Mouse (Mus musculus): ENCODE data around the gene Aqr. TPM values are rescaled to one million over a fixed set of nuclear protein-coding genes. Genes with fewer than 3 reads are reported as not detected.

The Aqr gene
- polyA plus RNA-seq, 1 experiment: 45.9 TPM

- no peak for DNase-seq (ENCODE audit: low read depth)
- TF ChIP-seq POLR2A (IDR thresholded peaks at IDR 0.05; ENCODE audit: borderline replicate concordance, extremely low read depth, insufficient read depth, insufficient read length, poor library complexity, severe bottlenecking): no peak
- TF ChIP-seq CTCF (IDR thresholded peaks at IDR 0.05; ENCODE audit: borderline replicate concordance, extremely low read depth, insufficient read depth, insufficient read length): no peak
Observed at GRCm38 (mm10) chr2:114173248-114173647, 13.6 kb downstream of the Aqr start.

GRCm38 (mm10) chr2:114167837-114168236 is 19.0 kb downstream of the Aqr start:
- TF ChIP-seq POLR2A (IDR thresholded peaks at IDR 0.05; ENCODE audit: borderline replicate concordance, extremely low read depth, insufficient read depth, insufficient read length, poor library complexity, severe bottlenecking) (no peak), CTCF (IDR thresholded peaks at IDR 0.05; ENCODE audit: borderline replicate concordance, extremely low read depth, insufficient read depth, insufficient read length) (no peak)

DNA sequence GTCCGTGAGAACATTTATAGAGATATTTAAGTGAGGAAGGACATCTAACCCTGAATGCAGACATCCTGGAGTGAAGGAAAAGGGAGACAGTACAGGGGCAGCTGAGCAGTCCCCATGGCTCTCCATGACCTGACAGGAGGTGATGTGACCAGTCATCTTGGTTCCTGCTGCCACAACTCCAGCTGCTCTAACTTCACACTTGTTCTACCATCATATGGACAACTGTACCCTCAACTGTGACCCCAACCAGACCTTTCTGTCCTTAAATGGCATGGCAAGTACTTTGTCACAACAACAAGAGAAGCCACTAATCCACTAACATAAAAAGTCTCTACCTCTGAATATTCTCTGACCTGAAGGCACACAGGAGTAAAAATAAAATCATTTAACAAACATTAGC is 24.8 kb downstream of the Aqr start:
- no peak for DNase-seq (ENCODE audit: low read depth)
- TF ChIP-seq CTCF (IDR thresholded peaks at IDR 0.05; ENCODE audit: borderline replicate concordance, extremely low read depth, insufficient read depth, insufficient read length) (no peak), POLR2A (IDR thresholded peaks at IDR 0.05; ENCODE audit: borderline replicate concordance, extremely low read depth, insufficient read depth, insufficient read length, poor library complexity, severe bottlenecking) (no peak)

More at GRCm38 (mm10) chr2:114167837-114168236, 19.0 kb downstream of the Aqr start:
- no peak for DNase-seq (ENCODE audit: low read depth)

GRCm38 (mm10) chr2:114157345-114157744 is 29.5 kb downstream of the Aqr start:
- no peak for TF ChIP-seq CTCF (IDR thresholded peaks at IDR 0.05; ENCODE audit: borderline replicate concordance, extremely low read depth, insufficient read depth, insufficient read length)
- TF ChIP-seq POLR2A (IDR thresholded peaks at IDR 0.05; ENCODE audit: borderline replicate concordance, extremely low read depth, insufficient read depth, insufficient read length, poor library complexity, severe bottlenecking): no peak
- no peak for DNase-seq (ENCODE audit: low read depth)

- no peak for DNase-seq (ENCODE audit: low read depth)
- TF ChIP-seq CTCF (IDR thresholded peaks at IDR 0.05; ENCODE audit: borderline replicate concordance, extremely low read depth, insufficient read depth, insufficient read length) (no peak), POLR2A (IDR thresholded peaks at IDR 0.05; ENCODE audit: borderline replicate concordance, extremely low read depth, insufficient read depth, insufficient read length, poor library complexity, severe bottlenecking) (no peak)
Observed at GRCm38 (mm10) chr2:114156639-114157038, 30.2 kb downstream of the Aqr start.

DNA sequence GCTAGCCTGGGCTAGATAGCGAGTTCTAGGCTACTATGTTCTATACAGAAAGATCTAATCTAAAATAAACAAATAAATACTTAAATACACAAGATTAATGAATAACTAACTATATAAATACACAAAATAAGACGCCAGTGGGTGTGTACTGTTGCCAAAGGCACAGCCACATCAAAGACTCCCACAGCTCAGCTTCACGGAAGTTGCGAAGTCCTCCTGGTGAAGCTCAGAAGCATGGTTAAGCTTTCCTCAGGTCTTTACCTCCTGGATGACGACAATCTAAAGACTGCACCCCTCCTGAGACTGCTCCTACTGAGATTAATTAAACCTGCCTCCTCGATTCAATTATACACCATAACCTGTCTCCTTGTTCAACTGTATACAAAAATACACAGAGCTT is 33.6 kb downstream of the Aqr start:
- DNase-seq (ENCODE audit: low read depth): no peak
- TF ChIP-seq CTCF (IDR thresholded peaks at IDR 0.05; ENCODE audit: borderline replicate concordance, extremely low read depth, insufficient read depth, insufficient read length): no peak
- TF ChIP-seq POLR2A (IDR thresholded peaks at IDR 0.05; ENCODE audit: borderline replicate concordance, extremely low read depth, insufficient read depth, insufficient read length, poor library complexity, severe bottlenecking): no peak

DNA sequence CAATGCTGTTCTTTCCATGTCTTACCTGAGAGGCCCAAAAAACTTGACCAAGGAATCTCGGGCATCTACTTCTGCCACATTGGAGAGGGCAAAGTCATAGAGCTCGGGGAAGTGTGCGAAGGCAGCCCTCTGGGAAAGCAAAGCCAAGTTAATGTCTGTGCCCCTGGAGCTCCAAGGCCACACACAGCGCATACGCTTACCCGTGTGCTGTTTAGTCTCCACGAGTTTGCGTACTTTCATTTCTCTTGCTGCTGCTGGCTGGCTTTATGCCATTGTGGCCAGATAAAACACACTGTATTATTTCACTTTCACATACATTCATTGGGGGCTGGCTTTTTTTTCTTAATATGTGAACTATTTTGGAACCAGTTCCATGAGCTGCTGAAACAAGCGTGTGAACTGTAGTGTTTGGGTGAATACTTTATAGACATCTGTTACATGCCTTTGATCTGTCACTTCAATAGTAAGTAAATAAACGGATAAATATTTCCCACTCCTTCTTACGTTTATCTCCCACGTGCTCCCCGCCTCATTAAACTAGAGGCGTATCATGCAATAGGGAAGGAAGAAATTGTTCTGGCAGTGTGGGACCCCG is 39.9 kb downstream of the Aqr start:
- no peak for TF ChIP-seq POLR2A (IDR thresholded peaks at IDR 0.05; ENCODE audit: borderline replicate concordance, extremely low read depth, insufficient read depth, insufficient read length, poor library complexity, severe bottlenecking)
- TF ChIP-seq CTCF (IDR thresholded peaks at IDR 0.05; ENCODE audit: borderline replicate concordance, extremely low read depth, insufficient read depth, insufficient read length): no peak
- no peak for DNase-seq (ENCODE audit: low read depth)

DNA sequence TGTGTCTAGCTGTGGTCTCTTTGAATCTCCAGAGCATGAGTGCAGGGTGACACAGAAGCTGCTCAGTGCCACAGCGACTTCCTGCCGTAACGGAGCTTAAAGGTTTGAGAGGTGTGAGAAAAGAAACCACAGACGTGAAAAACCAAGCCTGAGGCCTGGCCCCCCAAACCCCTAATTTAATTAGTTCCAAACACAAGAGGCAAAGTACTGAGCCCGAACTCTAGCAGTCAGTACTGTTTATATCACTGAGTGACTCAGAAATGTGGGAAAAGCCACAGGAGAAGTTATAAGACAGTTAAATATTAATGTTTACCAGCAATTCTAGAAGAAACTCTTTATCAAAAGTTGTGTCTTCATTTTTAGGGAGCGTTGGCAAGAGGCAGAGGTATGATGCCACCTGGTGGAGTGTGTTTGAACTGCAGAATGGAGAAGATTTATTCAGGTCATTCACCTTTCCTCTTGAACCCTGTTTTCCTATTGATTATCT is 41.5 kb downstream of the Aqr start:
- TF ChIP-seq CTCF (IDR thresholded peaks at IDR 0.05; ENCODE audit: borderline replicate concordance, extremely low read depth, insufficient read depth, insufficient read length) (peak; percentile 74; the same call in 1 of the 2 replicates), POLR2A (IDR thresholded peaks at IDR 0.05; ENCODE audit: borderline replicate concordance, extremely low read depth, insufficient read depth, insufficient read length, poor library complexity, severe bottlenecking) (no peak)
- DNase-seq (ENCODE audit: low read depth): peak; percentile 55

DNA sequence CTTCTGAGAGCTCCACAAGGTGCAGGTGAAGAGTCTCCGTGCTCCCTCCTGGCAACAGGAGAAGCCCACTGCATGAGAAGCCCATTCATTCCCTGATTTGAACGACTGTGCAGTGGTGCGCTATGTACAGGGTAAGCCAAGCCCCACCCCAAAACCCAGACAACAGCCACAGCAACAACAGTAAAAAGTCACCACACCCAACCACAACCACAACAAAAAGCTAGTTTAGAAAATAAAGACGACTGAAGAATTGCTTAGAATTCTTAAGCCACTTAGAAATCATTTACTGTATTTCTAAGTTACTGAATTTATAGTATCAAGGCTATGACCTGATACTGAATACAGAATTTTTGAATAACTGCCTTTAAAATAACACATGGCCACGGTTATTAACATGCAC is 41.9 kb downstream of the Aqr start:
- DNase-seq (ENCODE audit: low read depth): no peak
- TF ChIP-seq CTCF (IDR thresholded peaks at IDR 0.05; ENCODE audit: borderline replicate concordance, extremely low read depth, insufficient read depth, insufficient read length): no peak
- no peak for TF ChIP-seq POLR2A (IDR thresholded peaks at IDR 0.05; ENCODE audit: borderline replicate concordance, extremely low read depth, insufficient read depth, insufficient read length, poor library complexity, severe bottlenecking)

DNA sequence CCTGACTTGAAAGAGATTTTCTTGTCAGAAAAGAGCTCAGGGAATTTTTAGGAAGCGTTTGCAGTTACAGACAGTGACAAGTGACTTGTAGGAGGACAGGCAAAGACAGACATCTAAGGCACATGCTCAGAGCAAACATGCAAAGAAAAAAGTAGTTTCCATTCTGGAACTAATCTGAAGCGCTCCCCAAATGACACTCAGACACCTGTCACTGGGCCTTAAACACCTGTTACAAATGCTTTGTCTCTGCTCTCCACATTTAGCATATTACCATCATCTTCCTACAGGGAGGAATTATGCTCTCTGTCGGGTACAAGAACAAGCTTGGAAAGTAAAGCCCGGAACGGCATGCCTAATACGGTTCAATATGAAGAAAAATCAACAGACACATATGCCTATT is 43.0 kb downstream of the Aqr start:
- TF ChIP-seq POLR2A (IDR thresholded peaks at IDR 0.05; ENCODE audit: borderline replicate concordance, extremely low read depth, insufficient read depth, insufficient read length, poor library complexity, severe bottlenecking): no peak
- TF ChIP-seq CTCF (IDR thresholded peaks at IDR 0.05; ENCODE audit: borderline replicate concordance, extremely low read depth, insufficient read depth, insufficient read length): no peak
- DNase-seq (ENCODE audit: low read depth): no peak

DNA sequence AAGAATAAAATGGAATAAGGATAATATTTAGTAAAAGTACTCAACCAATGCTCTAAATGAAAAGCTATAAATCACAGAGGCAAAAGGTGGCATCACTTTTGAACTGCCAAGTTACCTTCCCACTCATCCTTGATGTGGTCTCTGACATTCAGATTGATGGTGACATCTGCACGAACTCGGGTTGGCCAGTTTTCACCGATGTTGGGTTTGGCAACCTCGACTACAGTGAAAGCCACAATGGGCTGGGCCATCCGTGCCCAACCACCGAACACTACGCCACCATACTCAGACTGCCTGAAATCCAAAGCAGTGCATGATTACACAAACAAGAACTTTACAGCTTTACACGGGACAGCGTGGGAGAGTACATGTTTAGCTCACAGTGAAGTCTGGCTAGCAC is 50.1 kb downstream of the Aqr start:
- no peak for DNase-seq (ENCODE audit: low read depth)
- TF ChIP-seq CTCF (IDR thresholded peaks at IDR 0.05; ENCODE audit: borderline replicate concordance, extremely low read depth, insufficient read depth, insufficient read length) (no peak), POLR2A (IDR thresholded peaks at IDR 0.05; ENCODE audit: borderline replicate concordance, extremely low read depth, insufficient read depth, insufficient read length, poor library complexity, severe bottlenecking) (no peak)

- no peak for DNase-seq (ENCODE audit: low read depth)
- TF ChIP-seq CTCF (IDR thresholded peaks at IDR 0.05; ENCODE audit: borderline replicate concordance, extremely low read depth, insufficient read depth, insufficient read length) (no peak), POLR2A (IDR thresholded peaks at IDR 0.05; ENCODE audit: borderline replicate concordance, extremely low read depth, insufficient read depth, insufficient read length, poor library complexity, severe bottlenecking) (no peak)
Observed at GRCm38 (mm10) chr2:114135777-114136176, 51.0 kb downstream of the Aqr start.

Data from brain, embryonic 14.5 days (tissue).